Mouse (Mus musculus): Measurements from ENCODE around the gene Ifi35.
"Not testable (repeated sequence)": the region's sequence is repeated elsewhere in the genome, so short reads cannot be mapped to it uniquely, and the experiment has no call there.

Ifi35 gene

DNA sequence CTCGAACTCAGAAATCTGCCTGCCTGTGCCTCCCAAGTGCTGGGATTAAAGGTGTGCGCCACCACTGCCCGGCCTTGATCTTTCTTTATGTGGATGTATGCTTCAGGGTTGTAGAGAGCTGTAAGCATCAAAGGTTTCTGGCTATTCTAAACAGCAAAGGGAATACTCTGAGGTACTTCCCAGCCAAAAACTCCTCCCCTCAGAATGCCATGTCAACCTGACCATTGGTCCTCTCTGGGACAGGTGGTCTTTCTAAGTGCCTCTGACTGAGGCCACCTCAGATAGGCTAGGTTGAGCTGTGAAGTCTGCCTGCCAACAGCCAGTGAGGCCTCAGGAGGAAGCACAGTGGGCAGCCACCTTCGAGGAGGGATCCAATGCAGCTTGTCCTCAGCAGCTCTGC, 692 bp downstream of the Ifi35 start:
- DNase-seq, result peak; percentile 23 to 36

DNA sequence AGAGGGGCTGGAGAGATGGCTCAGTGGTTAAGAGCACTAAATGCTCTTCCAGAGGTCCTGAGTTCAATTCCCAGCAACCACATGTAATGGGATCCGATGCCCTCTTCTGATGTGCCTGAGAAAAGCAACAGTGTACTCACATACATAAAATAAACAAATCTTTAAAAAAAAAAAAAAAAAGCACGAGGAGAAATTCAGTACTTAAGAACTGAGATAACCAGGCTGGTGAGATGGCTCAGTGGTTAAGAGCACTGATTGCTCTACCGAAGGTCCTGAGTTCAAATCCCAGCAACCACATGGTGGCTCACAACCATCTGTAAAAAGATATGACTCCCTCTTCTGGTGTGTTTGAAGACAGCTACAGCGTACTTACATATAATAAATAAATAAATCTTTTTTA, 1.4 kb downstream of the Ifi35 start:
- DNase-seq, result not testable (repeated sequence)

DNA sequence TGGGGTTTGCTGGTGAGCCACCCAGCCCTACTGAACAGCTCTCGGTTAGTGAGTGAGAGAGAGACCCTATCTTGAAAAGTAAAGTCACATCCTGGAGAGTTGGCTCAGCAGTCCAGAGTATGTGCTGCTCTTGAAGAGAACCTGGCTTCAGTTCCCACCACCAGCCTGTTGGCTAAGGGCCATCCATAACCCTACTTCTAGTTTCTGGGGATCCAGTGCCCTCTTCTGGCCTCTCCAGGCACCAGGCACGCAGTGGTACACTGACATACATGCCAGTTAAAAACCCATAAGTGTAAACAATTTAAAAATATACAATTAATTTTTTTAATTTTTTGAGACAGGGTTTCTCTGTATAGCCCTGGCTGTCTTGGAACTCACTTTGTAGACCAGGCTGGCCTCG, 2.2 kb downstream of the Ifi35 start:
- peak; percentile 42 to 57 for DNase-seq

DNA sequence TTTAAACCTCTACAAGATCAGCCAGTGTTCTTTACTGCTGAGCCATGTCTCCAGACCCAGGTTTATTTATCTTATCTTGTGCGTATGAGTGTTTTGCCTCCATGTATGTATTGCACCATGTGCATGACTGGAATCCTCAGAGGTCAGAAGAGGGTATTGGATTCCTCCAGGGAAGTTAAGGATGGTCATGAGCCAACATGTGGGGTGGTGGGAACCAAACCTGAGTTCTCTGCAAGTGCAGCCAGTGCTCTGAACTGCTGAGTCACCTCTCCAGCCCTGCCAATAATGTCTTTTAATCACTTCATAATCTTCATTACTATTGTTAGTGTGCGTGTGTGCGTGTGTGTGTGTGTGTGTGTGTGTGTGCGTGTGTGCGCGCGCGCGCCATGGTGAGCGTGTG, 3.3 kb downstream of the Ifi35 start:
- DNase-seq, result no peak

DNA sequence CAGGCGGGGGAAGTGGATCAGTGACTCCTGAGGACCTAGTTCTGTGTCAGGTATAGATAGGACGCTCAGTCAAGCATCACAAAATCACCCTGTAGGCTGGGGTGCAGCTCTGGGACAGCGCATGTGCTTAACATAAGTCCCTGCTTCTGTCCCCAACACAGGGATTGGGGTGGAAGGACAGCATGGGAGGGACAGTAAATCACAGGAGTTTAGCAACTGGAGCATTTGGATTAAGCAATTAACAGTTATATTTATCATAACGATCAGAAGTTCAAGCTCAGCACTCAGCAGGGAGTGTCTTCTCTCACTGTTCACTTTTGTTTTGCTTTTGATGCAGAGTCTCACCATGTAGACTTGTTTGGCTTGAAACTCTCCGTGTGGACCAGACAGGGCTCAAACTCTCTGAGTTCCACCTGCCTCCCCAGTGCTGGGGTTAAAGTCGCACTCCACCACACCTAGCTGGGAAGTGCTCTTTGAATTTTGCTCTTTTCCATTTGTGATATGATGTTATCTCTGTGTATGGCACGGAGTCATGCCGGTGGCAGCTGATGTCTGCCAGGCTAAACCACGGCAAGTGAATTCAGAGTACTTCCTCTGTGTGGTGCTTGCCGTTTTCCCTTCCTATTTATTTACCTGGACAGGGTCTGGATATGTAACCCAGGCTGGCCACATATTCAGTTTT, 4.0 kb downstream of the Ifi35 start:
- no peak for DNase-seq

DNA sequence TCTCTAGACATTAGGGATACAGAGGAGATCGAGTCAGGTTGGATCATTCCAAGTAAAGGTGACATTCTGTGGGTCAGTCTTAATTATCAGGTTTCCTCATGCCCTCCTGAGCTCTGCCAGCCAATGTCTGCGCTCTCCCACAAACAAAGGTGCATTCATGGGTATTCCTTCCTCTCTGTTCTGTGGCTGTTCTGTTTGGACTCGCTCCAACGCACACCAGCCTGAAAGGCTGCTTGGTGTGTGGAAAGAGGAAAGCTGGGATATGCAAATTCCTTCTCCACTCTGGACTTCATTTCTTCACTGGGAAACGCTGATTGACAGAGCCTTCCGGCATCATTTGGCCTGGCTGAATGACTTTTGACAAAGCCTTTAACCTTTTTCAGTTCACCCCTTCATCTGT, 6.5 kb downstream of the Ifi35 start:
- DNase-seq, result no peak

DNA sequence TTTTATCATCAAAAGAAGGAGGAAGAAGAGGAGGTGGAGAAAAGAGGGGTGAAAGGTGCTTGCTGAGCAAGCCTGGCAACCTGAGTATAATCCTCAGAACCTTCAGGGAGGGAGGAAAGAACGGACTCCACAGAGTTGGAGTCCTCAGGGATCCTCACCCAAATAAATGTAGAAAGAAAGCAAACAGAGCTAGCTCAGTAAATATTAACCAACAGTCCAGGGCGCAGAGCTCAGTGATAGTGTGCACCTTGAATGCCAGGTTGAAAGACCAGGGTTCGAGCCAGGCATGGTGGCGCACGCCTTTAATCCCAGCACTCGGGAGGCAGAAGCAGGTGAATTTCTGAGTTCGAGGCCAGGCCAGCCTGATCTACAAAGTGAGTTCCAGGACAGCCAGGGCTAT, 7.4 kb downstream of the Ifi35 start:
- DNase-seq, result no peak

DNA sequence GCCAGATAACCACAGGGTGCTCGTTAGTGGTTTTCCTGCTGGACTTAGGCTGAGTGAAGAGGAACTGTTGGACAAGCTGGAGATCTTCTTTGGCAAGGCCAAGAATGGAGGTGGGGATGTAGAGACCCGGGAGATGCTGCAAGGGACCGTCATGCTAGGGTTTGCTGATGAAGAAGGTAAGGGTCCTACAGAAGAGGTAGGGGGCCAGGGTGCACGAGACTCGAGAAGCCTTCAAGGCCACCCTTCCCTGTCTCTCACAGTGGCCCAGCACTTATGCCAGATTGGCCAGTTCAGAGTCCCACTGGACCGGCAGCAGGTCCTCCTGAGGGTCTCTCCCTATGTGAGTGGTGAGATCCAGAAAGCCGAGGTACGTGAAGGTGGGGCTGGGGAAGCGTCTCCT, 9.4 kb downstream of the Ifi35 start:
- DNase-seq, result no peak

DNA sequence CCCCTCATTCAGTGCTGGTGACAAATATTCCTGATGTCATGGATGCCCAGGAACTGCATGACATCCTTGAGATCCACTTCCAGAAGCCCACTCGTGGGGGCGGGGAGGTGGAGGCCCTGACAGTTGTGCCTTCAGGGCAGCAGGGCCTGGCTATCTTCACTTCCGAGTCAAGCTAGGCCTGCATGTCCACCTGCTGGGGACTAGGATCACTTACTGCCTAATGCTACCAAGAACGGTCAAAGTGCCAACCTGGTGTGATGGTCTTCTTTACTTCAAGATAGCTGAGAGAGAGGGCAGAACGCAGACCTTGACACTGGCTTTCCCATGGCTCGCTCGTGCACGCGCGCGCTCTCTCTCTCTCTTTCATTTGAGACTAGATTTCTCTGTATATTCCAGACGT, 10.0 kb downstream of the Ifi35 start:
- no peak for DNase-seq

DNA sequence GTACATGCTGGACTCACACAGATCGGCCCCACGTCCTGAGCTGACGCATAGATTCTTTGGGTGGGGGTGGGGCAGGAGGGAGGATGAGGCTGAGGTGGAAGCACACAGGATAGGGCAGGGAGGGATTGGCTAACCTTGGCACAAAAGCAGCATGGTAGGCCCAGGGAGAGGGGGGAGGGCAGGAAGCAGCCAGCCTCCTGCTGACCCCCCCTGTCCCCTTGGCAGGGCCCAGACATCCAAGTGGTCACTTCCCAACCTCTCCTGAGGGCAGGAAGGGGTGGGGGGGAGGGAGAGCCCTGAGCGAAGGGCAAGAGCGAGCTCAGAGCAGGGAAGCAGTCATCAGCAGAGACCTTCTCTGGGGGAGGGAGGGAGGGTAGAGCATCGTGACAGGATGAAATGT, 11.5 kb downstream of the Ifi35 start:
- no peak for DNase-seq

DNA sequence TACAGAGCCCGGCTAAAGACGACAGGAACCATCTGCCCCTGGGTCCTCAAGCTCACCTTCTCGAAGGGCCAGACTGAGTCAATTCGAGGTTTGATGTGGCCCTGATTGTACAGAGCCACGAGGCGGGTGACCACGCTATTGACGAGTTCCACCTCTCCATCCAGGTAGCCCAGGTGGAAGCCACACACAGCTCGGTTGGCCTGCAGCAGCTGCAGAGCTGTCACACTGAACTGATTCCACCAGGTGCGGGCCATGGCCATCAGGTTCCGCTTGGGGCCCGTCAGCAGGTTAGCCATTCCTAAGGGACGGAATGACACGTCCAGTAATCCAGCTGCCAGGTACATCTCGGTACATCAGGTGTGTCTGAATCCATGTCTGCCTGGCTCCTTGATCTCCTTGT, 12.1 kb downstream of the Ifi35 start:
- DNase-seq, result no peak

DNA sequence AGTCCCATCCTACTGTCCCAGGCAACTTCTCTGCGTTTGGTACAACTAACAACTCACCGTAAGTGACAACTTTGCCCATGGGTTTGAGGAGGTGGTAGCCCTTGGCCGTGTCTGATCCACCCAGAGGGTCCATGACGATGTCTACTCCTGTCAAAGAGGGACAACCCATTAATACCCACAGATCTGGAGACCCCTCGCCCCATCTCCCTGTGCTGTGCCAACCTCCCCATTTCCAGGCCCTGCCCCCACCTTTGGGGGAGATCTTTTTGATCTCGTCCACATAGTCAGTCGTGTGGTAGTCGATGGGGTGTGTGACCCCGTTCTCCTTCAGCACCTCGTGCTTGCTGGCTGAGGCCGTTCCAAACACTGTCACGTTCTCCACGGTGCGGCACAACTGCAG, 13.9 kb downstream of the Ifi35 start:
- DNase-seq, result no peak

DNA sequence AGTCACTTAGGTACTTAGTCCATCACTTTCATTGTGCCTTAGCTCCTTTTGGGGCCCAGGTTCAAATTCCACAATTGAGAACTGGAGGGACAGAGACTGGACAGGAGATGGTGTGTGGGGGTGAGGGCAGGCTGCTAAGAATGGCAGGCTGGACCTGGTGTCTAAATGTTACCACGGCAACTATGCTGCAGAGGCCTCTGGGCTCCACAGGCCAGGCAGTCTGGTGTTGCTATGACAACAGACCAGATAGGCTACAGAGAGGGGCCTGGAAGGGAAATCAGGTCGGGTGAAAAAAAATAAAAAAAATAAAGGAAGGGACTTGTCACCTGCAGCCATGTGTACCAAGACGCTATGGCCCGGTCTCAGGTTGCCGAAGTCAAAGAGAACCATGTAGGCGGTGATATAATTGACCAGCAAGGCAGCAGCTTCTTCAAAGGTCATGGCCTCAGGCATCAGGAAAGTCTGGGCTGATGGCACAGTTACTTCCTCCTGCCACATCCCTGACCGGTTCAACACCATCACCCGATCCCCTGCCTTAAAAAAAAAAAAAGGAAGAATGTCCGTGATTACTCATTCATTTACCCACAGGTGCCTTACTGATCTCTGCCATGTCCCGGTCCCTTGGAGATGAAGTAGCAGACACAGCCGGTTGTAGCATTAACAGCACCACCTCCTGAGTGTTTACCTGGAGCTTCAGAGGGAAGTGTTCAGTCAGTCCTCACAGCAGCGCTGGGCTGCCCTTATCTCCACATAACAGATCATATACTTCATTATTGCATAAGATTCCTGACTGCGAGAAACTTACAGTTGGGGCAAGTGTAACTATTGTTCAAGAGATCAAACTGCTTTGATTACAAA, 14.6 kb downstream of the Ifi35 start:
- no peak for DNase-seq

DNA sequence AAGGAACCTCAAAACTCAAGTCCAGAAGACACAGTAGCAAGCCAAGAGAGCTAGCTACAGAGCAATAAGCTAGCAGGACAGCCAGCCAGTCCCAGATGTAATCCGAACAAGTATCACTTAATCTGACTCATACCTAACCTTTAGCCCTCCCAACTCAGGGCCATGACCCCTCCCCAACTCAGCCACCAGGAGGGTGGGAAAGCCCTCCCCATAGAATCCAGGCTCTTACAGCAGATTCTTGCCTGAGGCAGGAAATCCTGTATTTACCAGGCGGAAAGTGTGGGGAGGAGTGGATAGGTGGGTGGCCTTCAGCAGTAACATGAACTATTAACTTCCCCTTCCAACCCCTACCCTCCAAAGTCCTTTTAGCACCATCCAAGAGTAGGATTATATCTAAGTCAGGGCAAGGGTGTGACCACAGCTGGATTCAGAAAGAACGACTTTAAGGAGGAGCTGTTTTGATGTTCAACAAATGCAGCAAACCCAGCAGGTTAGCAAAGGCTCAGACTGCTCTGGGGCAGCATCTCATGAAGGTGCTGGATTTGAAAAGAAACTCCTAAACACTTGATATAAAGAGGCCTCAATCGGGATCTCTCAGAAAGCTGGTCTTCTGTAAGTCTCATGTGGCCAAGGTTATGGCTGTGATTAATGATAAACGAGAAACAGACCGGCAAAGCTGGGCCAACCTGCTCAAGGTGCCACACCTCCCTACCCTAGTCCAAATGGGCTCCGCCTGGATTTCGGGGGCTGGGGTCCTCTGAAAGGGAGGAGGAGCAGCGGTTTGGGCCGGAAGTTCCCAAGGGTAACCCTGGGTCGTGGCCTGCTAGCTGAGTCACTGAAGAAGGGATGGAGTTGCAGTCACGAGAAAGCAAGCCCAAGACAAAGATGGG, 16.2 kb downstream of the Ifi35 start, which contains the start of gene Rnd2:
TSS of gene Rnd2 (plus strand) at position 789 of the 890 bp plus-strand sequence.
- DNase-seq, result peak in 1 of 2 experiments; percentile 15

DNA sequence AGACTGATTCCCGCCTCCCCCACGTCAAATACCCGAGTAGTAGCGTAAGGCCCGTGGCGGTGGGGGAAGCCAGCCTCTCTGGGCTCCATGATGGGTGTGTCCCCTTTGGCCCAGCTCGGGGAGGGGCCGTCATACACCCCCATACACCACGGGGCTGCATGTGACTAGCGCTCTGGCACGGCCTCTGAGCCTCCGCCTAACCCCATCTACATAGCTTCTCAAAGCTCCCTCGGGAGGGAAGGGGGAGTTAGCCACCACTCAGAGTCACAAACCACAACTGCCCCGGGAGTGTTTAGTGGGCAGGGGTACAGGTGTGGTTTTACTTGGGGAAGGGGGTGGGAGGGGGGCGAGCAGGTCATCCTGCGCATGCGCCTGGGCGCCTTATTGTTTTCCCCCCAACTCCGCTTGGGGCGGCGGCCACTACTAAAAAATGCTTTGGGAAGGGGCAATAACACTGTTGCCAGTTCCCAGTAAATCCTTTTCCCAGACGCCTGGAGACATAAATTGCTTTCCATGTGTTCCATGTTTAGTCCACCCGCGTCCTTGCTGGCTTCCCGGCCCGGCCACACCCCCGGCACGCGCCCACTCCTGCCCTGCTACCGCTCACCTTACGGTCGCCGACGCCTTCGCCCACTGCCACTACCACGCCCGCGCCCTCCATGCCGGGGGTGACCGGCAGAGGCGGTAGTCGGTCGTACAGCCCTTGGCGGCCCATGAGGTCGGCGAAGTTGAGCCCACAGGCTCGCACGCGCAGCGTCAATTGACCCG, 17.1 kb downstream of the Ifi35 start:
- peak; percentile 74 to 79 for DNase-seq

DNA sequence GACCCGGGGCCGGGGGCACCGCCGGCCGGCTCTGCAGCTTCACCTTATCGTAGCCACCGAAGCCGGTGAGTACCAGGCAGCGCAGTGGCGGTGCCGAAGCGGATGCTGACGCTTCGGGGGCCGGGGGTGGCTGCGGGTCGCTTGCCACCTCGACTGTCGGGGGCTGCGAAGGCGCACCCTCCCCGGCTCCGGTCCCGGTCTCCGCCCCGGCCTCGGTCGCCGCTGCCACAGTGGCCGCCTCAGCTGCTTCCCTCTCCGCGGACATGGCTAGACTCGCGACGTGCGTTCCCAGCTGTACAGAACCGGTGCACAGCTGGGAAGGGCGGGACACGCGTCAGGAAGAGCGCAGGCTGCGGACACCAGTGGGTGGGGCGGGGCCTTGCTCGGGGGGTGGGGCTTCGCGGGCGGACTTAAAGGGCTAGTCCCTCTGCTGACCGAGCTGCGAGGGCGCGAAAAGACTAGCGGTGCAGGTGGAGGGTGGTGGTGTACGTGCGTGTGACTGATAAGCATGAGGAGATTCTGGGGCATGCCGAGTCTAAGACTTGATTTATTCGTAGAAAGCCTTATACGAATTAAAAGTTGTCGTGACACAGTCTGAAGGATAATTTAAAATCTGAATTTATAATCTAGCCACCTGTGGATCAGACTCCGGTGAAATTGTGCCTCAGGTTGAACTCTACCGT, 17.8 kb downstream of the Ifi35 start, which contains the start of gene Vat1:
TSS of gene Vat1 (minus strand) at position 362 of the 683 bp plus-strand sequence.
- peak; percentile 63 to 69 for DNase-seq

DNA sequence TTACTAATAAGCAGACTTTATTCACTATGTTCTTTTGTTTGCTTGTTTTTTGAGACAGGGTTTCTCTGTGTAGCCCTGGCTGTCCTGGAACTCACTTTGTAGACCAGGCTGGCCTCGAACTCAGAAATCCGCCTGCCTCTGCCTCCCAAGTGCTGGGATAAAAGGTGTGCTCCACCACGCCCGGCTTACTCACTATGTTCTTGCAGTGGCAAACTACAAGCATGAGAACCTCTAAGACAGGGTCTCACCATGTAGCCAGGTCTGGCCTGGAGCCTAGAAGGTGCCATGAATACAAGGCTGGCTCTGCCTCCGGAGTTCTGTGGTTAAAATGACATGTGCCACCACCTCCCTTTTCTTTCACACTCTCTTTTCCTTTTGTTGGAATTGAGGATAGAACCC, 18.3 kb downstream of the Ifi35 start:
- not testable (repeated sequence) for DNase-seq

DNA sequence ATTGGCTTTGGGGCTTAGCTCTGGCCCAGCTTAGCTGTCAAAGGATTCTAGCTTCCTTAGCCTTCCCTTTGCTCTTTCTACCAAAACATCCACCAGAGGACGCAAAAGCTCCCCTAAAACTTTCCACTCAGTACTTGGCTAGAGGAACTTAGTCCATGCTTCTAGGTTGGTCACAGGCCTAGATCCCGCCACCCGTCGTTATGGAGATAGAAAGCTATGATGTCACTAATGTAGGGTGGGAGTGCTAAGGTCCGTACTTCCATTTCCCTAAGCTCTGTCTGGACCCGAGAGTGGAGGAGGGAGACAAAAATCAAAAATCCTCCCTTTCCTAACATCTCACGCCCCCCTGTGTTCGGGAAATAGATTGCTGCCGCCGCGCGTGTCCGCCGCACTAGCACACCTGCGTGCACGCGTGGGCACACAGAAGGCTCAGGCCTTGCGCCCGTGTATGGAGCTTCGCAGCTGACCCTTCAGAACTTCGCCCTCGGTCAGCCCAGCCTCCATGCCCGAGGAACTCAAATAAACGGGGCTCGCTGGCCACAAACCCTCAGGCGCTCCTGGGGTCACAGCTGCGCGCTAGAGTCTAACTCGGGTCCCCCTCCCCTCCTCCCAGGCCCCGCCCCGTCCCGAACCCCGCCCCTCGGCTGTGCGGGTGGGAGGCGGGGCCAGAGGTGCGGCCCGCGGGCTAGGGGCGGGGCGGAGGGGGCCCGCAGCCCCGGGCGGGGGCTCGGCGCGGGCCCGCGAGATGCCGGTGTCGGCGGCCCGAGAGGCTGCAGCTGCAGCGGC, 19.5 kb downstream of the Ifi35 start:
- peak; percentile 67 to 73 for DNase-seq

DNA sequence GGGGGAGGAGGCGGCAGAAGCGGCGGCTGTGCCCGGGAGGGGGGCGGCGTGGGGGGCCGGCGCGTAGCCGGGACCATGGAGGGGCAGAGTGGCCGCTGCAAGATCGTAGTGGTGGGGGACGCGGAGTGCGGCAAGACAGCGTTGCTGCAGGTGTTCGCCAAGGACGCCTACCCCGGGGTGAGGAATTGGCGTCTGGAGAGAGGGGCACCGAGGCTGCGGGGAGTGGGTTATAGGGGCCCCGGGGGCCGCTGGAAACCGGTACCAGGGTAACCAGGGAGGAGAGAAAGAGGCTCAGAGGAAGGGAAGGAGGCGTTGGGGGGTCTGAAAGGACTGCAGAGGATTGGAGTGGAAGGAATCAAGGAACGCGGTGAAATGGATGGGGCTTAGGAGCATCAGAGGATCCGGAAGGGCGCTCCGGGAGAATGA, 20.1 kb downstream of the Ifi35 start:
- DNase-seq, result peak in 1 of 2 experiments; percentile 31

DNA sequence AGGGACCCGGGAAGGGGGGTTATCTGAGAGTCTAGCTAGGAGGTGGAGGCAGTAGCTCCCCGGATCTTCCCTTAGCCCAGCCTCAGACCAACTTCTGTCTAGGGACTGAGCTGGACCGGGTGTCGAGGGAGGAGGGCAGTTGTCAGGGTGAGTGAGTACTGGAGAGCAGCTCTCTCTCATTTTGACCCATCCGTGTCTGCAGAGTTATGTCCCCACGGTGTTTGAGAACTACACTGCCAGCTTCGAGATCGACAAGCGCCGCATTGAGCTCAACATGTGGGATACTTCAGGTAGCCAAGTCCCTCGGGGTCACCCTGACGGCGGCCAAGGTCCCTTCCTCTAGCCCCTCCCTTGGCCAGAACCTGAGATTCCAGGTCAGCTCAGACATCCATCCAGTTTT, 20.5 kb downstream of the Ifi35 start:
- peak; percentile 13 to 15 for DNase-seq

DNA sequence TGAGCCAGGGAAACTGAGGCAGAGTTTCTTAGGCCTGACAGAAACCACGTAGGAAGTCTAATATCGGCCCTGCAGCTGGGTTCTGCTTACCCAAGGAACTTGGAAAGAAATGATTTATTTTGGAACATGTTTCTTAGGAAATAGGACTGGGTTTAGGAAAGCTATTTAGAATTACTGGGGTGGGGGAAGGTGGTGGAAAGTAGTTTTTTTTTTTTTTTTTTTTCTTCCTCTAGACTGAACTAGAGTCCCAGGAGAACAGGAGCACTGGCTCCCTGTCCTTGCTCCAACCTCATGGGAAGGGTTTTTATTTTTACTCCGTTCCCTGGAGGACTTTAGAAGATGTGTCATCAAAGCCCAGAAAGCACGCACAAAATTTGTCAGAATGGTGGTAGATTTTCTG, 20.9 kb downstream of the Ifi35 start:
- no peak for DNase-seq

All from B cell, adult 2 months (primary cell).